Mouse (Mus musculus) adrenal gland, postnatal 4 days (tissue): ENCODE results near the gene Ccr8. TPM values are rescaled to one million over a fixed set of nuclear protein-coding genes. Genes with fewer than 3 reads are reported as not detected.
A peak's percentile ranks its signal among the peaks of the same experiment; 100 is the strongest.

Experiments used
- DNase-seq, 2 experiments: peaks; one replicate each; pipeline ENCODE4 v3.0.0; 2021 to 2022; ENCODE audit warnings: low spot score in 2 of 2, mixed read lengths in 2 of 2
- long read RNA-seq, 2 experiments: library from polyadenylated mRNA; stranded (forward); transcript quantifications; one replicate each; pipeline ENCODE4 v2.0.0; 2021
- total RNA-seq, 2 experiments: library from RNA; stranded (reverse); gene quantifications; 2 replicates each; pipeline ENCODE4 v1.2.3; 2021

The Ccr8 gene
- total RNA-seq, result not detected
- long read RNA-seq, experiment 1, result 0 reads
- long read RNA-seq, experiment 2, result 0 reads

DNA sequence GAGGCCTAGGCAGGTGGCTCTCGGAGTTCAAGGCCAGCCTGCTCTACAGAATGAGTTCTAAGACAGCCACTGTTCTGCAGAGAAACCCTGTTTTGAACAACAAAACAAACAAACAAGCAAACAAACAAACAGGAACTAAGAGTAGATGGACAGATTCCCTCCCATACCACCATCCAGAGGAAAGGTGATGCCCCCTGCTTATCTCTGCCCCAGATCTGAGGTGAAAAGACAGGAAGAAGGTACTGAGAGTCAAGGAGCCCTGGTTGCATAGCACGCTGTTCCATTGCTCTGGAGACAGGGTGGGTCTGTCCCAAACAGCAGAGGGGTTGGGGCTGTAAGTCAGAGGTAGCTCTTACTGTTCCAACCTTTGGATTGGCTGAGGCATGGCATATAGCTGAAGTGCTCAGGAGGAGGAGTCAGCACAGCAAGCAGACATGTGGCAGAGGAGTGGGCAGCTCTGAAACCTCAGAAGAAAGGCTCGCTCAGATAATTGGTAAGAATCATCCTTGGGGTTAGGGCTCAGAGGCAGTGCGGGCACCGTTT lies at the start of gene Ccr8:
Ccr8 (plus strand) TSS at position 419 of the 543 bp plus-strand sequence.
- no peak for DNase-seq

DNA sequence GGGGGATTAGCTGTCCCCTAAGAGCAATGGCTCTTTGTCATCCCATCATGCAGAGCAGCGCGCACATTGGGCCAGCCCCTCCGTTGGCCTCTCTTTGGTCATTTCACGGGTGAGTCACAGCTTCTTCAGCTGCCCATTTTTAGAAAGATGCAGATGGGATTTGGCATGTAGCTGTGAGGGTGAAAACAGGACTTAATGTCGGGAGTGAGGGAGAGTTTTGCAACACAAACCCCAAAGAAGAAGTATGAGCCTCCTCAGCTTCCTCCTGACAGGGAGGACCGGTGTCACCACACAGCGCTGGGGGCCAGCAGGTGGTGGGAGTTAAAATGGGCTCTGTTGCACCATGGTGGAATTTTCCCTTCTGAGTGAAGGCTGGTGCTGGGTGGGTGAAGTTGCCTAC lies 48.8 kb upstream of the Ccr8 start:
- DNase-seq, result no peak

DNA sequence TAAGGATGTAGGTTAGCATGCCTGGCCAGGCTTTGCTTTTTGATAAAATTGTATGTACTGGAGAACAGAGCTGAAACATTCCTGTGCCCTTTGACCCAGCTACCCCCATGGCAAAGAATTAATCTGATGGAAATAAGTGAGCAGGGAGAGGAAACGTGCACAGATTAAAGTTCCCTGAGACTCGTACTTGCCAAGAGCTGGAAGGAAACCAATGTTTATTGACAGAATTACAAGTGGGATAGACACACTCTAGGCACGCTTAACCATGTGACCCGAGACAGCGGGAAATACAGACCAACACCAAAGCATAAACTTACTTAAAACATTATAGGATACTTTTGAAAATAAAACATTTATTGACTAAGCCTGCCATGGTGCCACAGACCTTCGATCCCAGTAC lies 43.4 kb upstream of the Ccr8 start:
- DNase-seq, result no peak

DNA sequence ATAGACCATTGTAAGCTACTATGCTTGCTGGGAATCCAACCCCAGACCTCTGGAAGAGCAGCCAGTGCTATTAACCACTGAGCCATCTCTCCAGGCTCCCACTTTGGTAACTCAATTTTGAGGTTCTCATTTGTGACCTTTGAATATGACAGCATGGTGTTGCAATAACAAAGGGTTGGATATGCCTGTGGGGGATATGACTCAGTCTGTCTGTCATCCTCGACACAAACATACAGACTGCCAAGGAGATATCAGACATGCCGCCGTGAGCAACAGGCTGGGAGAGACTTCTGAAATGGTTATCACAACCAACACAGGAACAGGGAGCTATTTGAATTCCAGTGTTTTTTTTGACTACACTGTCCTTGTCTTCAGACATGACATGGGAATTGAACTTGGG lies 42.5 kb upstream of the Ccr8 start:
- DNase-seq, result no peak

DNA sequence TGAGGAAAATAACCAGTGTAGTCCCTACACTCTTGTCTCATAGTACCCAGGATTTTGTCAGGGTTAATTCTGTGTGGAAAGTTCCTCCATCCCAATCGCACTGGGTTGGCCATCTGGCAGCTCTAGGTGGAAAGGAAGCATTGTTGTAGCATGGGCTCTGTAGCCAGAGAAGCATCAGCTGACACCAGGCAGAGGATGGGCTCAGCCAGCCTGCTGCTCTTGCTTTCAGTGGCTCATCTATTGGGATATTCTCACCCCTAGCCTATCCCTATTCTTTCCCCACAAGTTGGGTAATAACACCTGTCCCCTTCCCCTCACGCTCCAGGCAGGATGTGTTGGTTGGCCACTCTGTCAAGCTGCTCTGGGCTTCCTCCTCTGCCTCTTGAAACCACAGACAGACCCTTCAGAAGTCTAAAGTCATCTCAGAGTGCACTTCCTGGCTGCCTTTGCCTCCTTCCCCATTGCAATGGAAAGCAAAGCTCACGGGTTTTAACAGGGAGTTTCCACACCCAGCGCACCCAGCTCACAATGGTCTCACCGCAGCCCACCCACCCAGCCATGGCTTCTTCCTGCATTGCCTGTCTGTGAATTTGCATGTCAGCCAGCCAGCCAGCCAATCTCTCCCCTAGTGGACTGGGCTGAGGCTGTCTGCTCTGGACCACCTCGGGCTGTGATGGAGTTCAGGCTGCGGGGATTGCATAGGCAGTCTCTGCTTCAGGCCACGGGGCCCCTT lies 37.2 kb upstream of the Ccr8 start:
- no peak for DNase-seq

DNA sequence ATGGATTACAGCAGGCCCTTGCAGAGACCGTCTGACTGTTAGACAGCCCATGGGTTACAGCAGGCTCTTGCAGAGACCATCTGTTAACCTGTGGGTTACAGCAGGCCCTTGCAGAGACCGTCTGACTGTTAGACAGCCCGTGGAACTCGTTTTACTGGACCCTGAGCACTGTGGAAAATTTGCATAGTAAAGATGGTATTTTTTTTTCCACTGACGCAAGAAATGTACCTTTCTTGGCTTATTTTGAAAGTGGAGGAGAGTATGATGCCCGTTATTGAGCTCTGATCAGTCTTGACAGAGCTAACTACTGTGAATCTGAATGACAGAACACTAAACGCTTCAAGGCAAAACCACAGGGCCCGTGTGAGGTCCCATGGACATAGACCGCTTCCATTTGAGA lies 35.7 kb upstream of the Ccr8 start:
- DNase-seq, result no peak

DNA sequence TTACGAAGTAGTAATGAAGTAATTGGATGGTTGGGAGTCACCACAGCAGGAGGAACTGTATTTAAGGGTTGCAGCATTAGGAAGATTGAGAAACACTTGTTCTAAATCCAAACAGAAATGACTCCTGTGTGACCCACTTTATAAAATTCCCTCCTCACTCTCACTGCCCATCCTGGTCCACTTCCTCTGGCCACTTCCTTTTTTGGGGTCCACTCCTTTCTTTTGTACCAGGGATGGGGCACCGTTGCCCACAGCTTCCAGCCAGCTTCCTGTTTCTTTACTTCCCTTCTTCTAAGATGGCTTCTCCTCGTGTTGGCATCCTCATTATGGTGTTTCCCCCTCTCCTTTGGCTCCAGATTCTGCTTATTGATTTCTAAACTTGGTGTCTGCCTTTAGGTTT lies 33.2 kb upstream of the Ccr8 start:
- DNase-seq, result no peak

DNA sequence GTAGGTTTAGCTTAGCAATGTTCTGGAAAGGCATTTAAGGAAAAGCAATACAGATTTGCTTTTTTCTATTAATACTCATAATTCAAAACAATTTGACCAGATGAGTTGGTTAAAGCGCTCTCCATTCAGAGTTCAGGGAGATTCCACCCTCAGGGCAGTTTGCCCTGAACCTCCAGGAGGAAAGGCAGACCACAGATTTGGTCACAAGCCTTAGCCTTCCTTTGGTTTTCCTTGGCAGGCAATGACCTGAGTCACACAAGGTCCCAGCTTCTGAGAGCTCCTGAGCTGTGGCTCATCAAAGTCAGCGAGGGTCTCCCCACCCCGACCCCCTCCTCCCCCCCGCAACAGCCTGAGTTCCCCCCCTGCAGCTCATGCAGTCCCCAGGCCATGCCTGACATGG lies 27.6 kb upstream of the Ccr8 start:
- no peak for DNase-seq

DNA sequence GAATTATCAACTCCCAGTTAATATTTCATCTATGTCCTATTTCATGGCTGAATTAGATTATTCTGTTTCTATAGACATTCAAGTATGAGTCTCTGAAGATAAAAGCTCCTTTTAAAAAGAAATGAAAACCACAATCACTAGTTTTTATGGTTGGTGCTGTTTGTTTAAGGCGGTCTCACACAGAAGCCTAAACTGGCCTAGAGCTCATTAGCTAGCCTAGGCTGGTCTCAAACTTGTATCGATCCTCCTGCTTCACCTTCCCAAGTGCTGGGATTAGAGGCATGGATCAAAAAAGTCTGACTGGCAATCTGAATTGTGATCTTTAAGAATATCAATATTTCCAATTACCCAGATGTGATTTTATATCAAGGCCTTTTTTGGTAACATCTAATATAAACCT lies 24.3 kb upstream of the Ccr8 start:
- no peak for DNase-seq

DNA sequence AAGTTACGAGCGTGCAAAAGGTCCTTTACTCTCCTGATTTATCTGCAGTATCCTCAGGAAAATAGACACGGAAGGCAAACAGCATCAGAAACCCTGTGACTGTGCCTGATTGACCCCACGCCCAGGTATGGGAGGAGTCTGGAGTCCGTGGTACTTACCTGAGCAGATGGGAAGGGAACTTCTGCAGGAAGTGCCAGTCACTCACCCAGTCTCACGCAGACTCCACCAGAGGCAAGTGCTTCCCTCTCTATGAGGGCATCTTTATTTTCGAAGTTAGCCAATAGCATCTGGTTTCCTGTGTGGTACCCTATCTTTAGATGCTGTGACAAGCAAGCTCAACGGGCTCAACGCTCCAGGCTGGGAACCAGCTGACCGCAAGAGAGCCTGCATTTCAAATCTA lies 23.9 kb upstream of the Ccr8 start:
- no peak for DNase-seq

DNA sequence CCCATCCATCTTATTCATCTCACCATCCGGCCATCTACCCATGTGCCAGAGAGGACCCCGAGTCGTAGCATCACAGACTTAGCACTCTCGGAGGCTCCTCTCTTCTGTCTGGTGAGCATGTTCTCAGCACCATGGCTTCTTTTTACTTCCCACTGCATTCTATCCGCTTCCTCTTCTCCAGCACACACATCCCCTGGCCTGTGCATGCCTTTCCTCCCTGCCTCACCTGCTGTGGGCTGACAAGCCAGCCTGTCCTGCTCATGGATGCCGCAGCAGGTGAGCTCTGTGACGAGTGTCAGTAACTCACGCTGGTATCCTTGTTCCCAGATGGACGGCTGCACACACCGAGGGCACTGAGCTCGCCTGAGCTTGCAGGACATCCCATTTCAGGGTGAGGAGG lies 22.1 kb upstream of the Ccr8 start, which contains the start of gene Cx3cr1:
Cx3cr1 (minus strand) TSS at position 101 of the 400 bp plus-strand sequence.
- no peak for DNase-seq

DNA sequence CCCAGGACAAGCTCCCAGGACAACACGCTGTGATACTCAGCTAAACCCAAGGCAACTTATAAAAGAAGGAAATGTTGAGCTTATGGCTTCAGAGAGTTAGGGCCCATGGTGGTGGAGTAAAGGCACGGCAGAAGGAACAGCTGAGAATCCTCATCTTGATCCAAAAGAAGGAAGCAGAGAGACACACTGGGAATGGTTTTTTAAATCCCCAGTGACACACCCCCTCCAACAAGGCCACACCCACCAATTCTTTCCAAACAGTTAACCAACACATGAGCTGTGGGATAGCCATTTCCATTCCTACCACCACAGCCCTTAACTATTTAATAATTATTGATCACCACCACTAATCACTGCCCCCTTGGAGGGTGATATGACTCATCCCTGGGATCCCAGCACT lies 20.7 kb upstream of the Ccr8 start:
- DNase-seq, result no peak

DNA sequence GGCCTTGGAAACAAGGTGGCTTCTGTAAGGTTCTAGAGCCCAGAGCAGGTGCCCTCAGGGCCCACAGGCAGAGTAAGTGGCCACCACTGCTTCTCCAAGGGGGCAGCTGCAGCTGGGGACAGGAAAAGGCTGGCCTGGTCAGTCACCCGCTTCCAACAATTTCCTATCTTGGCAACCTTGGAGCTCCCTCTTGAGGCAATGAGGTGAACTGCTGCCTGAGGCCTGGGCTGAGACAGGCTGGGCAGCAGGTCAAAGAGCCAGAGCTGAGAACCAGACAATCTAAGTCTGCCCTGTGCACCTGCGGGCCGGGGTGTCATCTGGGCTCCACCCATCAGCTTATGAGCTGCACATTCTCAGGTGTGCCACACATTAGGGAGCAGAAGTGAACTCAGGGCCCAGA lies 18.7 kb upstream of the Ccr8 start:
- DNase-seq, result peak; percentile 43 to 79

DNA sequence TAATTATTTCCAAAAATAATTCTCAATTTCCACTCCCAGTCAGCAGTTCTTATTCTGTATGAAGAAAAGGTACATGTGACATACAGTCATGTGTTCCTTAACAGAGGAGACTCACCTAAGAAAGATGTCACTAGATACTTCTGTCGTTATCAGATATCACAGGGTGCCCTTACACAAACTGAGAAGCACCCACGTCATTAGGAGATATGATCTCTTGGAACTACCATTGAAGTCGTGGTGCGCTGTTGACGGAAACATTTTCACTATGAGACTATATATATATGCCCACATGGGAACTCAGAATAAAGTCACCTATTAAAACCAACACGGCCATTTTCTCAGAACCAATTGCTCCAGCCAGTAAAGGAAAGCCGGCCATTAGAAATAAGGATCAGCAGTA lies 17.4 kb upstream of the Ccr8 start:
- no peak for DNase-seq

DNA sequence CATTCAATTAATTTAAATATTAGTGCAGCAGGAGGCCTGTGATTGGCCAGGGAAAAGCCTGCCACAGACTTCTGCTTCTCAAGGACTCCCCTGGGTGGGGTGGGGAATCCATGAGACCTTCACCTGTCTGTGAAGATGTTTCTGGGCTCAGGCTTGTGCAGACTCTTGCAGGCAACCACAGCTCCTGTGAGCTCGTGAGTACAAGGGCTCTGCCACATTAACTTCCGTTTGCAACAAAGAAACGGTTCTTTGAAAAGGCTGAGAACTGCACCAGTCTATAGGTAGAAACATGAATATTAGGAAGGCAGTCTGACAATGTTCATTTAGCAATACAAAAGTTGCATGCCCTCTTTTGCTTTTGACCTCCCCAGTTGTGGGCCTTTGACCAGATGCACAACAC lies 13.7 kb upstream of the Ccr8 start:
- no peak for DNase-seq

DNA sequence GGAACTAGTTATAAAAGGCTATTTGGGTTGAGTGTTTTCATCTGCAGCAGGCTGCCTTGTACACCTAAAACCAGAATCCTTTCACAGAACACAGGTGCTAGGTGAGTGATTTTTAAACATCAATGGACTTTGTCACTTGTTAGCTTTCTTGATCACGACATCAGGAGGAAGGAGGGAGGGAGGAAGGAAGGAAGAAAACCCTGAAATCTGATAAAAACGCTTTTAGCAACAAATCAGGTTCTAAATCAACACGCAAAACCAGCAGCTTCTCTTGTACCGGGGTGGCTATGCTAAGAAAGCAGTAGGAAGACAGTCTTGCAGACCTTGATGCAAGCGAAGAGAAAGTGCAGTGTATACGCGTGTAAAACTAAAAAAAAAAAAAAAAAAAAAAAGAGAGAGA lies 12.0 kb upstream of the Ccr8 start:
- DNase-seq, result no peak

DNA sequence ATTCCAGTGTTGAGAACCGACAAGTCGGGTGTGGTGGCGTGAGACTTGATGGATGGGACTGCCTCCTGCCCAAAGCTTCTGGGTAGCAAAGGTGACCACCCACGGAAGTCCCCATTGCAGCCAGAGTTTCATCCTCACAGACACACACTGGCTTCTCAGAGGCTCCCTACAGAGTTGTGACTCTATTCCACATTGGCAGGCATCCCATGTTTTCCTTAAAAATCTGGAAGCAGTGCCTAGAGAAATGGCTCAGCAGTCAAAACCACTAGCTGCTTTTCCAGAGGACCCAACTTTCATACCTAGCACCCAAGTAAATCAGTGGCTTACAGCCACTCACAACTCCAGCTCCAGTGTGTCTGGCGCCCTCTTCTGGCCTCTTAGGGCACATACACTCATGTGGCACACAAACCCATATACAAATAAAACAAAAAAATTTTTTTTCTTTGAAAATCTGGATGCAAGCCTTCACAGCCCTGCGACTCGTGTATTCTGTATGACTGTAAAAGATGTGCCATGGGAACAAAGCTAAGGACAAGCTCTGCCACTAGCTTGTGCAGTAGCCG lies 11.3 kb upstream of the Ccr8 start:
- DNase-seq, result no peak

DNA sequence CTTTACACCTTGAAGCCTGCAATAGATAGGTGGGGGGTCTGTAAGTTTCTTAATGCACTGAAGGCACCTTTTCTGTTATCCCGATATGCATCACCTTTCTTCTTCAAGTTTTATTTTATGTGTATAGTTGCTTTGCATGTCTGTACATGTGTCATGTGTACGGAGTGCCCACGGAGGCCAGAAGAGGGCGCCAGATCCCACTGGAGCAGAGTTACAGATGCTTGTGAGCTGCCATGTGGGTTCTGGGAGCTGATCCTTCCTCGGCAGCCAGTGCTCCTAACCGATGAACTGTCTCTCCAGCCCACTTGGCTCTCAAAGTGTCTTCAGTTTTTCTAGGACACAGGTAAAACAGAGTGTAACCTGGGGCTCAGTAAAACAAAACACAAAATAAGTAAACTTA lies 10.7 kb upstream of the Ccr8 start:
- no peak for DNase-seq

DNA sequence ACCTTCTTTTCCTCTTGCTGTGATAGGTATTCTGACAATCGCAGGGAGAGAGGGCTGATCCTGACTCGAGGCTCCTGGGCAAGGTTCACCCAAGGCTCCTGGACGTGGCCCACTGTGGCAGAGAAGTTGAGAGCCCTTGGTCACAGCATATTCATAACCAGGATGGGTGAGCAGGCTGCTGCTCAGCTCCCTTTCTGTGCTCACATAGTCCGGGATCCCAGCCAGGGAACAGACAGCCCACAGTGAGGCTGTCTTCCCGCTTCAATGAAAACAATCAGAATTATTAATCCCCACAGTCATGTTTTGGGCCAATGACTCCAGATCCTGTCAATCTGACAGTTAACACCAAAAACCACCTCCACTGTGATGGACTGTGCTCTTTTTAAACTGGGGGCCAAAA lies 9.9 kb upstream of the Ccr8 start:
- DNase-seq, result no peak

DNA sequence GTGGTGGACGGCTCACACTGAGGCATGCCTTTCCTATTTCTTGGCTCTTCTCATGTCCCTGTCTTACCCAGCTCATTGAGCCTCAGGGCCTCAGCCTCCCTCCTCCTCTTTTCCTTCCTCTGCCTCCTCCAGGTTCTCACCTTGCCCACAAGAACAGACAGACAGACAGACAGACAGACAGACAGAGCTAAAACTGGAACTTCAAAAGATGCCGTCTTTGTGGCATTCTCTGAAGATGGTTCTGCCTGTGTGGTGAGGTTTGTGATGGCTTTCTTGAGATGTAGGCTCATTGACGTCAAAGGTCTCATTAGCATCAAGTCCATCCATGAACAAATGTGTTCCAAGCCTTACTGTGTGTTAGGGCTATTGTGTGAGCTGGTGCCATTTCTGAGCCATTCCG lies 9.2 kb upstream of the Ccr8 start:
- DNase-seq, result no peak

DNA sequence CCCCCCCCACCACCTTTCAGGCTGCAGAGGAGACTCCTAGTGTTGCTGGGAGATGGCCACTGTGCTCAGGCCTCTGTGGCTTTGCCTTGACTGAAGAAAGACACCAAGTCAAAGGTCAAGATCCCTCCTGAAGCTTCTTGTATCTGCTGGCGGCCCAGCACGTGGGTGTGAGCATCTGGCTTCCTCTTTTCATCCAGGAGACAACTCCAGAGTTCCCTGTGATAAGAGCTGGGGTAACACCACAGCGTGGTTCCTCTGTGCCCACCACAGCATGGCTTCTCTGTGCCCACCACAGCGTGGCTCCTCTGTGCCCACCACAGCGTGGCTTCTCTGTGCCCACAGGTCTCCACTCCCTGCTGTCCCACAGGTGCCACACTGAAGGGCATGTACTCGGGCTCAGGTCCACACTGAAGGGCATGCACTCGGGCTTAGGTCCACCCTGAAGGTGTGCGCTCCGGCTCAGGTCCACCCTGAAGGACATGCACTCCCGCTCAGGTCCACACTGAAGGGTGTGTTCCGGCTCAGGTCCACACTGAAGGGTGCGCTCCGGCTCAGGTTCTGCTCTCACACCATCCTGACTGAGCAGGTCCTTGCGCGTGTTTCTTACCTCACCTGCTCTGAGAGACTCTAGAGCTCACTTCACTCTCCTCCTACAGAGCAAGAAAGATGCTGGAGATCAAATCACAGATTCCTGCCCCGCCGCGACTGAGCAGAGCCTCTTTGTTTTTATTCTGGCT lies 8.6 kb upstream of the Ccr8 start:
- no peak for DNase-seq

DNA sequence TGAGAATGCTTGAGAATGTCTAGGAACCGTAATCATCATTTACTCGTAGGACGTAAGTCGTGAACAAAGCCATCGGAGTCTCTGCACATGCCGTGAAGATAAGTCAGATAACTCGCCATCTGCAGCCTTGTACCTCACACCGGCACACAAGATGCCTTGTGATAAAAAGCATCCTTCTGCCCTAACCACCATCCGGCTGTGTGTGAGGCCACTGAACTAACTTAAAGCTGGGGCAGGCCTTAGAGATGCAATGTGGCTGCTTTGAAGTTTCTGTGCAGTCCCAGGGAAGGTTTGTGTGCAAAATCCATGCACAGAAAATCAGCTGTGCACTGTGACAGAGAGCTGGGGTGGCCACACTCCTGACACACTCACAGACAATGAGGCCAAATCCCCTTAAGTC lies 7.5 kb upstream of the Ccr8 start:
- DNase-seq, result no peak
